Mouse (Mus musculus): Measurements from ENCODE around the gene Cxcl12.

DNA sequence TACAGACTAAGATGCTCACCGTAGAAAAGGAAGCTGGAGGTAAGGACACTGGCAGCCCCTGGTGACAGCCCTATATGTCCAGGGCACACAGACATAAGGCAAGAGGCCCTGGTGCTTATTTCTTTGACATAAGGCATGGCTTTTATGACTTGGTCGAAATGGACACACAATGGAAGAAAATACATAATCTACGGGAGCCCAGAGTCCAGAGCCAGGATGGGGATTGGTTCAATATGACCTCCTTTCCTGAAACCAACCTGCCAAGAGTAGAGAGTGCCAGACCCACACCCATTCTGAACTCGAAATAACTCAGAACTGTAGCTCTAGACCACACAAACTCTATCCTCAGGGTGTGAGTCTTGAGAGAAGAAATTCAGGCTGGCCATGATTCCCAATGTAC lies 11.5 kb upstream of the Cxcl12 start:
- TF ChIP-seq CTCF (IDR thresholded peaks at IDR 0.05; ENCODE audit: control insufficient read depth, insufficient read depth, low read length) (no peak), POLR2A (IDR thresholded peaks at IDR 0.05; ENCODE audit: borderline replicate concordance, control insufficient read depth, low read depth, low read length) (no peak)

Measured in bone marrow, adult 2 months (tissue).